Comparison of ENCODE assay signal across 28 mouse cellular contexts in genomic region chr19:17283317-17283716, GRCm38 (mm10).
"Had no signal": no experiment of that assay in that cellular context is flagged by ENCODE, and none has a peak within 500 bp of the region (broad histone marks: within the 10 kb centered on the region; RNA-seq: fewer than 3 reads in every experiment).

No protein-coding gene starts in this region.

- H3K4me2 ChIP-seq: embryonic facial prominence, embryonic 12.5 days; embryonic facial prominence, embryonic 13.5 days; embryonic facial prominence, embryonic 15.5 days; forebrain, embryonic 12.5 days; forebrain, embryonic 13.5 days; forebrain, embryonic 15.5 days had no signal

- H3K4me3 ChIP-seq: embryonic facial prominence, embryonic 10.5 days; embryonic facial prominence, embryonic 12.5 days; embryonic facial prominence, embryonic 13.5 days; embryonic facial prominence, embryonic 15.5 days; erythroblast, embryonic 14.5 days; forebrain, embryonic 10.5 days; forebrain, embryonic 12.5 days; forebrain, embryonic 13.5 days; forebrain, embryonic 15.5 days; gastrocnemius, adult 2 months had no signal

- H3K9me3 ChIP-seq: embryonic facial prominence, embryonic 10.5 days; embryonic facial prominence, embryonic 12.5 days; embryonic facial prominence, embryonic 13.5 days; embryonic facial prominence, embryonic 15.5 days; forebrain, embryonic 10.5 days; forebrain, embryonic 12.5 days; forebrain, embryonic 13.5 days; forebrain, embryonic 15.5 days had no signal

- DNase-seq: cerebellum, adult 18-20 months; cerebellum, adult 2 months; cerebellum, adult 8-10 months; cerebellum, adult 9-10 months; cerebellum, adult 9-11 months; cerebellum, postnatal 10 days; cerebellum, postnatal 14 days; cerebellum, postnatal 25 days; cerebellum, postnatal 36 days; embryo, embryonic 11 days; forebrain, postnatal 0 days; gastrocnemius, adult 2 months; gastrocnemius, postnatal 10 days; gastrocnemius, postnatal 14 days; gastrocnemius, postnatal 25 days; gastrocnemius, postnatal 36 days; heart, adult 11 months had no signal

- H3K9ac ChIP-seq: embryonic facial prominence, embryonic 12.5 days; embryonic facial prominence, embryonic 13.5 days; embryonic facial prominence, embryonic 15.5 days; forebrain, embryonic 12.5 days; forebrain, embryonic 13.5 days; forebrain, embryonic 15.5 days; forebrain, postnatal 0 days had no signal

- H3K4me1 ChIP-seq: embryonic facial prominence, embryonic 10.5 days; embryonic facial prominence, embryonic 15.5 days; forebrain, embryonic 10.5 days; forebrain, embryonic 12.5 days; forebrain, embryonic 13.5 days had no signal

- H3K27ac ChIP-seq: embryonic facial prominence, embryonic 10.5 days; embryonic facial prominence, embryonic 12.5 days; embryonic facial prominence, embryonic 13.5 days; embryonic facial prominence, embryonic 15.5 days; forebrain, embryonic 10.5 days; forebrain, embryonic 12.5 days; forebrain, embryonic 13.5 days; forebrain, embryonic 15.5 days; gastrocnemius, adult 2 months had no signal

- H3K27me3 ChIP-seq: embryonic facial prominence, embryonic 12.5 days; embryonic facial prominence, embryonic 13.5 days; embryonic facial prominence, embryonic 15.5 days; forebrain, embryonic 12.5 days; forebrain, embryonic 13.5 days; forebrain, embryonic 15.5 days had no signal

- ATAC-seq: forebrain, embryonic 13.5 days; forebrain, embryonic 14.5 days; forebrain, embryonic 15.5 days; forebrain, embryonic 16.5 days; forebrain, postnatal 0 days had no signal

- H3K36me3 ChIP-seq: embryonic facial prominence, embryonic 10.5 days; embryonic facial prominence, embryonic 12.5 days; embryonic facial prominence, embryonic 13.5 days; embryonic facial prominence, embryonic 15.5 days; forebrain, embryonic 10.5 days; forebrain, embryonic 12.5 days; forebrain, embryonic 15.5 days had no signal
